Mouse (Mus musculus) left cerebral cortex, adult 18-20 months (tissue): ENCODE results near the gene Cnp. TPM values are rescaled to one million over a fixed set of nuclear protein-coding genes. Genes with fewer than 3 reads are reported as not detected.
A peak's percentile ranks its signal among the peaks of the same experiment; 100 is the strongest.

Experiments used
- DNase-seq, 2 experiments: peaks; one replicate each; pipeline ENCODE4 v3.0.0; 2021 to 2022; ENCODE audit warnings: low spot score in 2 of 2, mixed read lengths in 1 of 2
- total RNA-seq, 2 experiments: library from RNA; stranded (reverse); gene quantifications; 2 replicates each; pipeline ENCODE4 v1.2.3; 2021

The Cnp gene
- total RNA-seq, 2 experiments from 2014 or later, result 92.4 to 131 TPM

DNA sequence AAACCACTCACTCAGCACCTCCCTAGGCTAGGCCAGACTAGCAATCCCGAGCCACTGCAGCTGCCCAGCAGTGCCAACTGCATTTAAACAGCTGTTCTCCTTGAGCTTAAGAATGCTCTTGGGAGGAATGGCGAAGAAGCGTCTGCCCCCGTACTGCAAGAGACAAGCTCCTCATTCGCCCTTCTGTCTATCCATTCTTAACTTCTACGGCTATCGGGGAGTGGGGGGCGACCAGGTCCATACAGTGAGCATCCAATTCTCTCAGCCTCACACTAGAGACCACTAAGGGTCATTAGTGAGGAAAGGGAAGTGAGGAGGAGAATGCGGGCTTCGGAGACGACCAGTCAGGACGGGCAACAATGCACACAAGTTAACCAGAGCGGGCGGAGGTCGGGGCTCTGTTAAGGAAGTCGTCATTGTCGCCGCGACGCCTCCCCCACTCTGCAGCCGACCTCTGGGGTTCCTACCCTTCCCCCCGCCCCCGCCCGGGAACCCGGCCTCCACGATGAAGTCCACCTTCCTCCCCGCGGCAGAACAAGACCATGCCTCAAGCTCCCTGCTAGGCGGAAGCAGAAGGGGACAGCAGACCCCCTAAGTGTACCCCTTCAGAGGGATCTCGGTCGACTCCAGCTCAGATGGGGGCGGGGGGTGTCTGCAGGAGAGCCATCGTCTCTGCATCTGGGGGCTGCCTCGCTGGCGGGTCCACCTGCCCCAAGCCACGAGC lies 44.2 kb downstream of the Cnp start, which contains the start of gene Nkiras2:
Gene Nkiras2, plus strand, starts transcription at position 484 of the 724 bp plus-strand sequence.
- DNase-seq, result peak; percentile 27 to 42

GRCm38 (mm10) chr11:100619485-100619975 lies 44.8 kb downstream of the Cnp start:
- peak; percentile 92 to 96 for DNase-seq

- no peak for DNase-seq
Observed at GRCm38 (mm10) chr11:100619982-100620381, 45.3 kb downstream of the Cnp start, which contains the start of gene Dnajc7. Dnajc7 (minus strand) TSS chr11:100620168.

- DNase-seq, result peak; percentile 96 to 98
Observed at GRCm38 (mm10) chr11:100622714-100623113, 48.0 kb downstream of the Cnp start.

DNA sequence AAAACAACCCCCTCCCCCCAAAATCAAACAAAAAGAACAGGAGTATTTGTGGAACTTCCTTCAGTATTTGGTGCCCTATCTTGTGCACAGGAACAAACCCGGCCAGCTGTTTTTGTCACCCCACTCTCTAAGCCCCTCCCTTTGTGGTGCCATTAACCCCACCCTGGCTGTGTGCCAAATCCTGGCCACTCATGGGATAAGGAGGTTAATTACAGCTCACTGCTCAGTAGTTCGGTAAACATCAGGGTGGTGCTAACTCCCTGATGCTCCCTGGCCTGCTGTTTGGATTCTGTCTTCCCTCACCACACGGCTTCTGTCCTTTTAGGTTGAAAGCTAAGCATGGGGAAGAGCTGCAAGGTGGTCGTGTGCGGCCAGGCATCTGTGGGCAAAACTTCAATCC lies 49.2 kb downstream of the Cnp start:
- no peak for DNase-seq

- DNase-seq, result no peak
Observed at GRCm38 (mm10) chr11:100625754-100626700, 51.3 kb downstream of the Cnp start.

DNA sequence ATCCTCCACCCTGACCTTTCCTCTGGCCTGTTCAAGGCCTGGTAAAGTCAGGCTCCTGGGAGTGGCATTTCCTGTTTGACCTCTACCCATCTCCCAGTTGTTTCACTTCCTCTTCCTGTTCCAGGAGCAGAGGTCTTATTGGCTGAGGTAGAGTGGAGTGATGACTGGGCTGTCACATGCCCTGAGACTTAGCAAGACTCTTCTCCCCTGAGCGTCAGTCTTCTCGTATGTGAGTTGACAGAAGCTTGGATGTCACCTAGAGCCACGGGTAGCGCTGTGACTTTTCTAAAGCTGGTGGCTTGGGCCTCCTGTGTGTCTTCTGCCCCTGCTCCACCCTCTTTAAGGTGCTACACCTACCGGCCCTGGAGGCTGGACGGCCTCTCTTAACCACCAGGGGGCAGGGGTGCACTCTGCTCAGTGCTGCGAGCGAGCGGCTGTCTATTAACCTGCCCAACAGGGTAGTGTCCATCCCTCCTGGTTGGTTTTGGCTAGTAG lies 52.0 kb downstream of the Cnp start:
- peak; percentile 65 to 69 for DNase-seq

DNA sequence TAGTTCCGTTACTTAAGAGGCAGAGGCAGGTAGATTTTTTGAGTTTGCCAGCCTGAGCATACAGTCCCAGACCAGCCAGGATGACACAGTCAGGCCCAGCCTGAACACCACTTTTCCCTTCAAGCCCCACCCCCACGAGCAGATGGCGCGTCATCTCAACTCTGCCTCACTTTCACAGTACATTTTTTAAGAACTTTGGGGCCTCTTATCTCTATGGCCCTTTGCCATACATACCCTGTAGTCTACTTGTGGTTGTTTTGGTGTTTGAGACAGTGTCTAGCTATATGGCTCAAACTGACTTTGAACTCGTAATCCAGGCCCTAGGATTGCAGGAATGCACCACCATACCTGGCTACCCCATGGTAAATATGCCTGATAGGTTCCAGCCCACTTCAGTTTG lies 53.4 kb downstream of the Cnp start:
- no peak for DNase-seq

GRCm38 (mm10) chr11:100628862-100629352 lies 54.2 kb downstream of the Cnp start:
- no peak for DNase-seq

DNA sequence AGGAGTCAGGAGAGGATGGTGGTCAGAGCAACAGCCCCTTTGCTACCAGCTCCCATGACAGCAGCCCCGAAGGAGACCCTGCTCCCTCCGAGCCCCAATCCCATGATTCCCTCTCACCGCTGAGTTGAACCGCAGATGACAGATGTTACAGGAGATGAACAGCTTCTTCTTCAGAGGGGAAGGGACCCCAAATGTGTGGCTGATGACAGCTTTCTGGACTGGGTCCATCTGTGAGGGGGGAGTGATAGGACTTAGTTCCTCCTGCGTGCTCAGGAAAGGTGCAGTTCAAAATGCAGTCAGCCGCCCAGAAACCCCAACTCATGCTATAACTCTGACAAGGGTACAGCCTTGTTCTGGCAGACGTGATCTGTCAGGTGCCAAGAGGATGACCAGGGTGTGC lies 59.8 kb downstream of the Cnp start:
- no peak for DNase-seq

GRCm38 (mm10) chr11:100640159-100640906 lies 65.6 kb downstream of the Cnp start:
- peak; percentile 48 to 76 for DNase-seq

Other genes starting within 250 kb of the Cnp start
- gene Gast, start 240.5 kb upstream of the Cnp start, total RNA-seq, result not detected
- 100 to 1,000 TPM; 147 to 179 TPM for gene Hap1, start 218.8 kb upstream of the Cnp start, total RNA-seq
- 10 to 100 TPM; 47.2 to 49.3 TPM for gene Jup, start 177.1 kb upstream of the Cnp start, total RNA-seq
- 10 to 100 TPM; 10.4 to 11.3 TPM for gene P3h4, start 160.1 kb upstream of the Cnp start, total RNA-seq
- 1 to 10 TPM; 4.3 to 6.6 TPM for gene Fkbp10, start 159.2 kb upstream of the Cnp start, total RNA-seq
- 10 to 100 TPM; 47.2 to 53.8 TPM for gene Nt5c3b, start 133.1 kb upstream of the Cnp start, total RNA-seq
- 1 to 10 TPM in 1 of 2 experiments, under 1 TPM in 1; 0.82 to 1.2 TPM for gene Klhl10, start 133.0 kb upstream of the Cnp start, total RNA-seq
- gene Klhl11, start 102.2 kb upstream of the Cnp start, total RNA-seq, result 100 to 1,000 TPM; 104 to 106 TPM
- gene Acly, start 46.9 kb upstream of the Cnp start, total RNA-seq, result 100 to 1,000 TPM; 133 to 140 TPM
- 1 to 10 TPM in 1 of 2 experiments, under 1 TPM in 1; 0.98 to 1.5 TPM for gene Ttc25, start 29.3 kb upstream of the Cnp start, total RNA-seq
- 10 to 100 TPM; 11.7 to 13.0 TPM for gene Nkiras2, start 44.3 kb downstream of the Cnp start, total RNA-seq
- 100 to 1,000 TPM; 258 to 267 TPM for gene Dnajc7, start 45.3 kb downstream of the Cnp start, total RNA-seq
- gene Zfp385c, start 117.6 kb downstream of the Cnp start, total RNA-seq, result under 1 TPM; 0.35 to 0.66 TPM
- gene Dhx58, start 129.4 kb downstream of the Cnp start, total RNA-seq, result 1 to 10 TPM; 1.8 to 2.4 TPM
- gene Kat2a, start 137.6 kb downstream of the Cnp start, total RNA-seq, result 10 to 100 TPM; 63.2 to 63.3 TPM
- not detected for gene Hspb9, start 138.9 kb downstream of the Cnp start, total RNA-seq
- gene Rab5c, start 163.3 kb downstream of the Cnp start, total RNA-seq, result 100 to 1,000 TPM; 152 to 162 TPM
- gene Kcnh4, start 185.0 kb downstream of the Cnp start, total RNA-seq, result 10 to 100 TPM; 12.9 to 15.9 TPM
- not detected for gene Hcrt, start 188.0 kb downstream of the Cnp start, total RNA-seq
- gene Ghdc, start 196.1 kb downstream of the Cnp start, total RNA-seq, result 1 to 10 TPM; 7.0 to 8.6 TPM